Mouse (Mus musculus) forebrain, embryonic 15.5 days (tissue): ENCODE measurements around the gene Atf6b. TPM values are rescaled to one million over a fixed set of nuclear protein-coding genes. Genes with fewer than 3 reads are reported as not detected.

ENCODE experiments used
- ATAC-seq: fragments of 200-750 bp; cut with Nextera tagmentation; replicated peaks from 2 replicates; pipeline ENCODE4 v1.8.0; 2017; ENCODE audit warnings: mild to moderate bottlenecking, moderate TSS enrichment, moderate library complexity
- H3K27ac ChIP-seq: fragments of 300-500 bp; sonication (generic); replicated peaks from 2 replicates; pipeline ENCODE4 v1.5.1; 2015; ENCODE audit warnings: mild to moderate bottlenecking, inconsistent platforms
- H3K27me3 ChIP-seq: fragments of 300-500 bp; sonication (generic); 2 replicates; pipeline ENCODE4 v1.6.1; 2015; ENCODE audit warnings: inconsistent platforms
- H3K36me3 ChIP-seq: fragments of 300-500 bp; sonication (generic); 2 replicates; pipeline ENCODE4 v1.6.1; 2015; ENCODE audit warnings: mild to moderate bottlenecking, inconsistent platforms
- H3K4me1 ChIP-seq: fragments of 300-500 bp; sonication (generic); 2 replicates; pipeline ENCODE4 v1.6.1; 2015; ENCODE audit warnings: inconsistent platforms
- H3K4me2 ChIP-seq: fragments of 300-500 bp; sonication (generic); replicated peaks from 2 replicates; pipeline ENCODE4 v1.6.1; 2015; ENCODE audit warnings: mild to moderate bottlenecking, inconsistent platforms
- H3K4me3 ChIP-seq: fragments of 300-500 bp; sonication (generic); 2 replicates; pipeline ENCODE4 v1.5.1; 2015; ENCODE audit warnings: mild to moderate bottlenecking, inconsistent platforms
- H3K9ac ChIP-seq: fragments of 300-500 bp; sonication (generic); replicated peaks from 2 replicates; pipeline ENCODE4 v1.6.1; 2015; ENCODE audit warnings: mild to moderate bottlenecking, inconsistent platforms
- H3K9me3 ChIP-seq: fragments of 300-500 bp; sonication (generic); 2 replicates; pipeline ENCODE4 v1.6.1; 2016; ENCODE audit warnings: inconsistent platforms
- WGBS: fragments of 180-500 bp; shearing (Covaris S2); methylation state at CpG from one replicate; pipeline ENCODE4 v1.1.7; 2015; ENCODE audit warnings: mixed read lengths; 5-methylcytosine and 5-hydroxymethylcytosine counted together
- polyA plus RNA-seq: library from polyadenylated mRNA; unstranded; fragments of >200 nt; fragmentation: Nextera tagmentation; extraction: Ambion mirVana; gene quantifications from 2 replicates; pipeline ENCODE4 v1.2.1, GENCODE M21; 2015

The Atf6b gene
- polyA plus RNA-seq, 1 experiment from 2014 or later = 112 TPM

DNA sequence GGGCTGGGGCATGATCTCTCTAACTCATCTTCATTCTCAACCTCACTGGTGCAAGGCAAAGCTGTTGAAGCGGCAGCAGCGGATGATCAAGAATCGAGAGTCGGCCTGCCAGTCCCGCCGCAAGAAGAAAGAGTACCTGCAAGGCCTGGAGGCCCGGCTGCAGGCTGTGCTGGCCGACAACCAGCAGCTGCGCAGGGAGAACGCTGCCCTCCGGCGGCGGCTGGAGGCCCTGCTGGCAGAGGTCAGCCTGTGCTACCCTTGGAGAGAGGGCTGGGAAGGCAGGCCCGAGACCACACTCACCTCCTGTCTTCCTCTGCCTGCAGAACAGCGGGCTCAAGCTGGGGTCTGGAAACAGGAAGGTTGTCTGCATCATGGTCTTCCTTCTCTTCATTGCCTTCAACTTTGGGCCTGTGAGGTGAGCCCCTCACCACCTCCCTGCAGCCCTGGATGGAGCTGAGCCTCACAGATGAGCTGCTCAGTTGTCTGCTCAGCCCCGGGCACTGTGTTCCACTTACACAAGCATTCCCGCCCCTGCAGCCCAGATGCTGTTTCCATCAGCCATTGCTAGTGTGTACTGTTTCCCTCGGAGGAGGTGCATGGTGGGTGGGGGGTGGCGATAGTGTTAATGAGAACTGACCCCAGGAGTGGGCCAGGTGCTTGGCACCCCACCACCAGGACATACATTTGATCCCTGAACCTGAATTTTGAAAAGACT, 4.7 kb downstream of the Atf6b start:
- H3K27me3 ChIP-seq = no peaks in the 10 kb centered on the region
- no peak for ATAC-seq

GRCm38 (mm10) chr17:34652546-34652945, 5.6 kb downstream of the Atf6b start:
- ATAC-seq = no peak
- 93% methylated on average over 10 of the region's 10 CpGs for WGBS
- Histone ChIP-seq H3K27ac (no peak overlapping the region), H3K4me2 (no peak overlapping the region), H3K9me3 (no peaks in the 10 kb centered on the region), H3K4me3 (no peak overlapping the region), H3K9ac (no peak overlapping the region), H3K27me3 (no peaks in the 10 kb centered on the region), H3K4me1 (peaks cover 12% of the 10 kb centered on the region), H3K36me3 (peaks cover 57% of the 10 kb centered on the region)

More for the DNA sequence above, 4.7 kb downstream of the Atf6b start:
- Histone ChIP-seq H3K9ac (no peak overlapping the region), H3K4me2 (no peak overlapping the region), H3K4me1 (peaks cover 14% of the 10 kb centered on the region), H3K27ac (no peak overlapping the region), H3K36me3 (peaks cover 57% of the 10 kb centered on the region), H3K9me3 (no peaks in the 10 kb centered on the region), H3K4me3 (no peak overlapping the region)
- WGBS = 39% methylated on average over 19 of the region's 19 CpGs

DNA sequence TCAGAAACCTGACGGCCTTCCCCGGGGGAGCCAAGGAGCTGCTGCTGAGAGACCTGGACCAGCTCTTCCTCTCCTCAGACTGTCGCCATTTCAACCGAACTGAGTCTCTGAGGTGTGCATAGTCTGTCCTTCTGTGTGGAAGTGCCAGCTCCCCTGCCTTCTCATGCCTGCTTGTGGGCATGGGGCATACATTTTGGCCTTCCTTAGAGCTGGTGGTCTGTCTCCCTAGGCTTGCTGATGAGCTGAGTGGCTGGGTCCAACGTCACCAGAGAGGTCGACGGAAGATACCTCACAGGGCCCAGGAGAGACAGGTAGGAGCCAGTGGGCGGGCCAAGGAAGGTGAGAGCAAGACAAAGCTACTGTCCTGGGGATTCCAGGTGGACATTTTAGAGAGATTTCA, 6.0 kb downstream of the Atf6b start:
- no peaks in the 10 kb centered on the region for H3K27me3 ChIP-seq
- peaks cover 57% of the 10 kb centered on the region for H3K36me3 ChIP-seq
- no peak overlapping the region for H3K4me2 ChIP-seq
- H3K9ac ChIP-seq = no peak overlapping the region
- no peaks in the 10 kb centered on the region for H3K9me3 ChIP-seq
- H3K27ac ChIP-seq = no peak overlapping the region
- H3K4me1 ChIP-seq = peaks cover 7% of the 10 kb centered on the region
- no peak for ATAC-seq
- H3K4me3 ChIP-seq = no peak overlapping the region
- 91% methylated on average over 8 of the region's 8 CpGs for WGBS

DNA sequence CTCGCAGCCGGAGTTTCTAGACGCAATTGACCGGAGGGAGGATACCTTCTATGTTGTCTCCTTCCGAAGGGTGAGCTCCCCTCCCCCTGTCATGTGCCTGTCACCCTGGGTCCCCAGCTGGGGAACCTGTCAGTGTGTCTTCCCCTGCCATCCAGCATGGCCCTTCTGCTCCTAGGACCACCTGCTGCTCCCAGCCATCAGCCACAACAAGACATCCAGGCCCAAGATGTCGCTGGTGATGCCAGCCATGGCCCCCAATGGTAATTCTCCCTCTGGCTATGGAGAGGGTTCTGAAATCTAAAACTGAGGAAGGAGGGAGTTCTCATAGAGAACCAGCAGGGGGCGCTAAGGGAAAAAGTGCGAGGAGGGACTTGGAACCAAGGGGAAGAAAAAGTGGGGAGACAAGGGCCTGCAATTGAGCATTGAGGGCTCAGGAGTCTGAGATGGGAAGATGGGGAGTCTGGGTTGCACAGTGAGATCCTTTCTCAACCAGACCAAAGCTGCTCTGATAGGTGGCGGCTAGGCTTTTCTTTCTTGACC, 6.9 kb downstream of the Atf6b start:
- Histone ChIP-seq H3K36me3 (peaks cover 56% of the 10 kb centered on the region), H3K4me3 (no peak overlapping the region), H3K9ac (no peak overlapping the region), H3K9me3 (no peaks in the 10 kb centered on the region), H3K4me1 (no peaks in the 10 kb centered on the region), H3K27me3 (no peaks in the 10 kb centered on the region), H3K27ac (no peak overlapping the region), H3K4me2 (no peak overlapping the region)
- 62% methylated on average over 9 of the region's 9 CpGs for WGBS
- ATAC-seq = no peak

DNA sequence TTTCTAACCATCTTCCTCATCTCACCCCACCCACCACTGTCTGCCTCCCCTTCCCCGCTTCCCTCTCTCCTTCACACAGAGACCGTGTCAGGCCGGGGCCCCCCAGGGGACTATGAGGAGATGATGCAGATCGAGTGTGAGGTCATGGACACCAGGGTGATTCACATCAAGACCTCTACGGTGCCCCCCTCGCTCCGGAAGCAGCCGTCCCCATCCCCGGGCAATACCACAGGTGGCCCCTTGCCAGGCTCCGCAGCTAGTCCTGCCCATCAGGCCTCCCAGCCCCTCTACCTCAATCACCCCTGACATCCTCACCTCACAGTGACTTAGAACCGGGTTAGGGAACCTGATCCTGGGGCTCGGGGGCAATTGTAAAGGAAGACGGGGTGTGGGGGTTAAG, 7.4 kb downstream of the Atf6b start:
- H3K9ac ChIP-seq = no peak overlapping the region
- H3K27ac ChIP-seq = no peak overlapping the region
- WGBS = 92% methylated on average over 13 of the region's 13 CpGs
- H3K4me1 ChIP-seq = no peaks in the 10 kb centered on the region
- no peaks in the 10 kb centered on the region for H3K9me3 ChIP-seq
- no peaks in the 10 kb centered on the region; the same call in 1 of the 2 replicates for H3K27me3 ChIP-seq
- H3K36me3 ChIP-seq = peaks cover 50% of the 10 kb centered on the region
- no peak overlapping the region for H3K4me2 ChIP-seq
- ATAC-seq = no peak
- no peak overlapping the region for H3K4me3 ChIP-seq

- 0 out of 2 replicates have a peak, but pooled peaks have one; percentile 20 for ATAC-seq
- H3K9ac ChIP-seq = no peak overlapping the region
- no peak overlapping the region for H3K4me2 ChIP-seq
- H3K36me3 ChIP-seq = peaks cover 43% of the 10 kb centered on the region
- H3K4me3 ChIP-seq = no peak overlapping the region
- no peak overlapping the region for H3K27ac ChIP-seq
- H3K4me1 ChIP-seq = no peaks in the 10 kb centered on the region
- peaks cover 5% of the 10 kb centered on the region for H3K27me3 ChIP-seq
- H3K9me3 ChIP-seq = no peaks in the 10 kb centered on the region
- WGBS = 87% methylated on average over 7 of the region's 7 CpGs
Observed at GRCm38 (mm10) chr17:34655160-34655559, 8.2 kb downstream of the Atf6b start.

DNA sequence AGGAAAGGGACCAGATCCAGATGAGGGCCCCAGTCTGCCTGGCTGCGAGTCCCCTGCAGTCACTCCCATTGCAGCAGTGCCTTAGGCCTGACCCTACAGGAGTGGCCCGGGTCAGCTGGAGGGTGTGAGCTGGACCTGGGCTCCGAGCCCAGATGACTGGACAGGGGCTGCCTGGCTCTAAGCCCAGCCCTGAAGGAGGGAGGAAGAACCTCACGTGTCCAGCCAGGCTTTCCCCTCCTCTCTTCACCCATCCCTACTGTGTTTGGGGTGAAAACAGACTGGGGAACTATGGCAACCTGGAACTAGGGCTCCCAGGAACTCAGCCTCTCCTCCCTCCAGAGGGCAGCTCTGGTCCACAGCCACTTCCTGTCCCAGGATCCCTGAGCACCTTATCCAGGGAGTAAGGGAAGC, 8.6 kb downstream of the Atf6b start:
- Histone ChIP-seq H3K4me3 (no peak overlapping the region), H3K9ac (no peak overlapping the region), H3K4me2 (no peak overlapping the region), H3K4me1 (no peaks in the 10 kb centered on the region), H3K27me3 (peaks cover 10% of the 10 kb centered on the region), H3K9me3 (no peaks in the 10 kb centered on the region), H3K36me3 (peaks cover 38% of the 10 kb centered on the region), H3K27ac (no peak overlapping the region)
- peak; percentile 13; the same call in 1 of the 2 replicates for ATAC-seq
- 67% methylated on average over 4 of the region's 4 CpGs for WGBS

DNA sequence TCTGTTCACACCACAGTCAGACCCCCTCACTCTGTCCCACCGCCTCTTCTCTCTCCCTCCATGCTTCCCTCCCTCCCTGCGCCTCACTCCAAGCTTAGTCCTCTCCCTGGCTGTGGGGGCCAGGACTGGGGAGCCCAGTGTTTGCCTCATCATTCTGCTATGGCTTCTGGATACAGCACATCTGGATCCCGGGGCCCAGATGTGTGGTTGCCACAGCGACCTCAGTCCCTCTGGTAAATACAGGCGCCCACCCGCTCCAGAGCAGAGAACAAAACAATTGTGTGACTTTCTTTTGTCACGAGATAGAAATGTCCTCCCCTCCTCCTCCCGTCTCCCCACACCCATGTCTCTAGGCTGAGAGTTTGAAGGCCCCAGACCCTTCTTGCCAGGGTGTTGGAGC, 9.7 kb downstream of the Atf6b start:
- WGBS = 47% methylated on average over 8 of the region's 8 CpGs

GRCm38 (mm10) chr17:34657271-34657670, 10.3 kb downstream of the Atf6b start:
- Histone ChIP-seq H3K4me1 (0 out of 2 replicates have a peak, but pooled peaks cover 6% of the 10 kb centered on the region), H3K4me3 (no peak overlapping the region), H3K9ac (no peak overlapping the region), H3K4me2 (no peak overlapping the region), H3K9me3 (no peaks in the 10 kb centered on the region), H3K27me3 (peaks cover 19% of the 10 kb centered on the region), H3K27ac (no peak overlapping the region), H3K36me3 (peaks cover 22% of the 10 kb centered on the region)
- no peak for ATAC-seq
- 52% methylated on average over 2 of the region's 2 CpGs for WGBS

More for the DNA sequence above, 9.7 kb downstream of the Atf6b start:
- no peak overlapping the region for H3K4me3 ChIP-seq
- H3K4me1 ChIP-seq = 0 out of 2 replicates have a peak, but pooled peaks cover 6% of the 10 kb centered on the region
- H3K9ac ChIP-seq = no peak overlapping the region
- no peak for ATAC-seq
- H3K4me2 ChIP-seq = no peak overlapping the region
- H3K27ac ChIP-seq = no peak overlapping the region
- H3K27me3 ChIP-seq = peaks cover 19% of the 10 kb centered on the region
- no peaks in the 10 kb centered on the region for H3K9me3 ChIP-seq
- H3K36me3 ChIP-seq = peaks cover 28% of the 10 kb centered on the region

GRCm38 (mm10) chr17:34658145-34658544, 11.2 kb downstream of the Atf6b start:
- Histone ChIP-seq H3K27me3 (peaks cover 19% of the 10 kb centered on the region), H3K4me3 (no peak overlapping the region), H3K4me1 (0 out of 2 replicates have a peak, but pooled peaks cover 6% of the 10 kb centered on the region), H3K27ac (no peak overlapping the region), H3K4me2 (no peak overlapping the region), H3K36me3 (peaks cover 13% of the 10 kb centered on the region), H3K9ac (no peak overlapping the region), H3K9me3 (no peaks in the 10 kb centered on the region)
- WGBS = 85% methylated on average over 2 of the region's 2 CpGs
- no peak for ATAC-seq

GRCm38 (mm10) chr17:34658591-34658990, 11.6 kb downstream of the Atf6b start:
- ATAC-seq = no peak
- no peaks in the 10 kb centered on the region for H3K9me3 ChIP-seq
- 0 out of 2 replicates have a peak, but pooled peaks cover 6% of the 10 kb centered on the region for H3K4me1 ChIP-seq
- H3K36me3 ChIP-seq = peaks cover 8% of the 10 kb centered on the region
- H3K27me3 ChIP-seq = peaks cover 19% of the 10 kb centered on the region
- H3K4me2 ChIP-seq = no peak overlapping the region
- WGBS = 81% methylated on average over 3 of the region's 3 CpGs
- no peak overlapping the region for H3K27ac ChIP-seq
- H3K4me3 ChIP-seq = no peak overlapping the region
- H3K9ac ChIP-seq = no peak overlapping the region

DNA sequence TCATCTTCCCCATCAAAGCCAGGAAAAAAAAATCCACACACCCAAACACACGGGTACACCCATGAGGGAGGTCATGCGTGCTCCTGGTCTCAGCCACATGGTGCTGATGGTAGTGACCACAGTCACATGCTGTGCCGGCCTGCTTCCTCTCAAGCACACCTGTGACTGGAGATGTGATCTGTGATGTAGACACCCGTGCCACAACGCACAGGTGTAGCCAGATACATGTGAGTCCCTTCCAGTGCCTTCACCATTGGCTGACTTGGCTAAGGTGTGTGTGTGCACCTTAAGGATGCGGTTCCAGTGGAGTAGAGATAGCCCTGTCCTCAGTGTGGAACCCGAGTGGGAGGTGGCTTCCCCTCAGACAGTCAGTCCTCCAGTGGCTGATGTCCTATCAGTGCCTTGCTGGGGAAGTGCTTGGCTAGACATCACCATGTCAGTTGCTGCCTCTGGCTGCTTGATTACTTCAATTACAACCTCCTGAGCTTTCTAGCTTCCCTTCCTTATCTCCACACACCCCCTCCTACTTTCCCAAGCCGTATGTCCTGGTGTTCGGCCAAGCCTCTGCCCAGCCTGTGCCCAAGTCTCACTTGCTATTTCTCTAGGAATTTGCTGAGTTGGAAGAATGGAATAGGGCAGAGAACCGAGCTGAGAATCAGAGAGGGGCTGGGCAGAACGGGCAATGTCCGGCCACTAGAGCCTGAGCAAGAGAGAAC, 12.4 kb downstream of the Atf6b start:
- Histone ChIP-seq H3K9ac (no peak overlapping the region), H3K4me2 (no peak overlapping the region), H3K27me3 (peaks cover 19% of the 10 kb centered on the region), H3K36me3 (0 out of 2 replicates have a peak, but pooled peaks cover 2% of the 10 kb centered on the region), H3K4me3 (no peak overlapping the region), H3K27ac (no peak overlapping the region), H3K4me1 (0 out of 2 replicates have a peak, but pooled peaks cover 6% of the 10 kb centered on the region), H3K9me3 (no peaks in the 10 kb centered on the region)
- no peak for ATAC-seq
- WGBS = 75% methylated on average over 12 of the region's 12 CpGs
